Mouse (Mus musculus): ENCODE measurements around the gene Kidins220. TPM values are rescaled to one million over a fixed set of nuclear protein-coding genes. Genes with fewer than 3 reads are reported as not detected.

The Kidins220 gene
- polyA plus RNA-seq, 1 experiment from 2014 or later: 46.4 TPM

DNA sequence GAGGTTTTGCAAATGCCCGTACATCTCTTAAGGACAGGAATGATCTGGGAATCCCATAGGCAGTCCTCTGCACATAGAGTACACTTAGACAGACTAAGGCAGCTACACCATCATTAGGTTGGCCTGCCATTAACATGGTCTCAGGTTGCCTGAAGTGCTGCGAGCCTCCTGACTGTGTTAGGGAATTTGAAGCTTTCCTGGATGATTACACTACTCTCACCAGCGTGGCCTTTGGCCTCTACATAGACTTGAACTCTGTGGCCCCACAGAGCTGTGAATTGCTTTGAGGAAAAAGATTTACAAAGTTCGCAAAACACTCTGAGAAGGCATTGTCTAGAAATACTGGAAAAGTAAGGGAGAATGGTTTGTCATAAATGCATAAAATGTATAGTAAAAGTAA lies 69.9 kb downstream of the Kidins220 start:
- H3K4me2 ChIP-seq: no peak overlapping the region
- no peak overlapping the region for H3K4me3 ChIP-seq (ENCODE audit: low read depth, low read length)
- peaks cover 5% of the 10 kb centered on the region; the same call in 1 of the 2 replicates for H3K36me3 ChIP-seq (ENCODE audit: control insufficient read depth, insufficient read depth, low read length)
- H3K27me3 ChIP-seq (ENCODE audit: control insufficient read depth, insufficient read depth, low read length): no peaks in the 10 kb centered on the region
- WGBS (ENCODE audit: insufficient replicate concordance): 79% methylated on average over 4 of the region's 4 CpGs
- no peak overlapping the region for H3K9ac ChIP-seq (ENCODE audit: low read depth, low read length)
- ATAC-seq (replicated peaks; ENCODE audit: insufficient number of reproducible peaks, low FRiP score, low TSS enrichment): no peak
- no peaks in the 10 kb centered on the region for H3K4me1 ChIP-seq (ENCODE audit: control insufficient read depth, insufficient read depth, low read length)
- no peaks in the 10 kb centered on the region for H3K9me3 ChIP-seq (replicated peaks; ENCODE audit: control insufficient read depth, low read length)
- H3K27ac ChIP-seq (ENCODE audit: low read depth, low read length): no peak overlapping the region

- no peak overlapping the region for H3K27ac ChIP-seq (ENCODE audit: low read depth, low read length)
- H3K9me3 ChIP-seq (replicated peaks; ENCODE audit: control insufficient read depth, low read length): no peaks in the 10 kb centered on the region
- H3K4me1 ChIP-seq (ENCODE audit: control insufficient read depth, insufficient read depth, low read length): no peaks in the 10 kb centered on the region
- ATAC-seq (replicated peaks; ENCODE audit: insufficient number of reproducible peaks, low FRiP score, low TSS enrichment): no peak
- peaks cover 11% of the 10 kb centered on the region; the same call in 1 of the 2 replicates for H3K36me3 ChIP-seq (ENCODE audit: control insufficient read depth, insufficient read depth, low read length)
- WGBS (ENCODE audit: insufficient replicate concordance): 63% methylated on average over 5 of the region's 5 CpGs
- no peak overlapping the region for H3K4me3 ChIP-seq (ENCODE audit: low read depth, low read length)
- H3K9ac ChIP-seq (ENCODE audit: low read depth, low read length): no peak overlapping the region
- no peak overlapping the region for H3K4me2 ChIP-seq
- no peaks in the 10 kb centered on the region for H3K27me3 ChIP-seq (ENCODE audit: control insufficient read depth, insufficient read depth, low read length)
These were observed 74.5 kb downstream of the Kidins220 start for GRCm38 (mm10) chr12:25049253-25049652.

DNA sequence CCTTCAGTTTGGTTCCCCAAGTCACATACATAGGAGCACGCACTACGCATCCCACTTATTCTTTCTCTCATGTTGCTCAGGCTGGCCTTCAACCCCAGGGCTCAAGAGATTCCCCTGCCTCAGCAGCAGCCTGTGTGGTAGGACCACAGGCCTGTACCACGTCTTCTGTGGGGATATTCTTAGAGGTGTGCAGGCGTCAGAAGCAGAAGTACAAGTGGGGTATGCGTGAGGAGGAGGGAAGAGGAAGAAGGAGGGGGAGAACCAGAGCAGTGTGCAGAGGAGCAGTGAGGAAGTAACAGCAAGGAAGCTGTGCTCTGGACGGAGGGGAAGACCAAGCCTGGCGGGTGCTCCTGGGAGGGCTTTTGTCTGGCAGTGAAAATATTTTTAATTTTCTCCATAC lies 79.8 kb downstream of the Kidins220 start:
- no peak for ATAC-seq (replicated peaks; ENCODE audit: insufficient number of reproducible peaks, low FRiP score, low TSS enrichment)
- Histone ChIP-seq H3K4me2 (no peak overlapping the region), H3K9ac (ENCODE audit: low read depth, low read length) (no peak overlapping the region), H3K4me3 (ENCODE audit: low read depth, low read length) (no peak overlapping the region), H3K9me3 (replicated peaks; ENCODE audit: control insufficient read depth, low read length) (no peaks in the 10 kb centered on the region), H3K4me1 (ENCODE audit: control insufficient read depth, insufficient read depth, low read length) (peaks cover 2% of the 10 kb centered on the region; the same call in 1 of the 2 replicates), H3K27ac (ENCODE audit: low read depth, low read length) (no peak overlapping the region), H3K36me3 (ENCODE audit: control insufficient read depth, insufficient read depth, low read length) (peaks cover 19% of the 10 kb centered on the region; the same call in 1 of the 2 replicates), H3K27me3 (ENCODE audit: control insufficient read depth, insufficient read depth, low read length) (no peaks in the 10 kb centered on the region)
- 82% methylated on average over 7 of the region's 7 CpGs for WGBS (ENCODE audit: insufficient replicate concordance)

DNA sequence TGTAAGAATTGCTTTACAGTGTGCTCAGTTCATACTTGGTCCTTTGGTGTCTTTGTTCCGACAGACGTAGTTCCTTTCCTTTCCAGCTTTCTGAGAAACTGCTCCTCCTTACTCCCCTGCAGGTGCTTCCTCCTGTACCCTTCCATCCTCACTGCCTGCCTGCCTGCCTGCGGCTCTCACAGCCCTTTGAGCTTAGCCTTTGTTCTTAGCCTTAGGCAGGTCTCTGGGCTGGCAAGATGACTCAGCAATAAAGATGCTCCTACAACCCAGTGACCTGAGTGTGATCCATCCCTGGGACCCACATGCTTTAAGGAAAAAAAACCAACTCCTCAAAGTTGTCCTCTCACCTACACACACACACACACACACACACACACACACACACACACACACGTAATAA lies 80.2 kb downstream of the Kidins220 start:
- no peak overlapping the region for H3K27ac ChIP-seq (ENCODE audit: low read depth, low read length)
- no peak overlapping the region for H3K4me2 ChIP-seq
- H3K9me3 ChIP-seq (replicated peaks; ENCODE audit: control insufficient read depth, low read length): no peaks in the 10 kb centered on the region
- peaks cover 19% of the 10 kb centered on the region; the same call in 1 of the 2 replicates for H3K36me3 ChIP-seq (ENCODE audit: control insufficient read depth, insufficient read depth, low read length)
- ATAC-seq (replicated peaks; ENCODE audit: insufficient number of reproducible peaks, low FRiP score, low TSS enrichment): no peak
- peaks cover 2% of the 10 kb centered on the region; the same call in 1 of the 2 replicates for H3K4me1 ChIP-seq (ENCODE audit: control insufficient read depth, insufficient read depth, low read length)
- H3K9ac ChIP-seq (ENCODE audit: low read depth, low read length): no peak overlapping the region
- no peak overlapping the region for H3K4me3 ChIP-seq (ENCODE audit: low read depth, low read length)
- WGBS (ENCODE audit: insufficient replicate concordance): 66% methylated on average over 4 of the region's 4 CpGs
- H3K27me3 ChIP-seq (ENCODE audit: control insufficient read depth, insufficient read depth, low read length): no peaks in the 10 kb centered on the region

- 84% methylated on average over 9 of the region's 9 CpGs for WGBS (ENCODE audit: insufficient replicate concordance)
- Histone ChIP-seq H3K9ac (ENCODE audit: low read depth, low read length) (no peak overlapping the region), H3K4me3 (ENCODE audit: low read depth, low read length) (no peak overlapping the region), H3K27me3 (ENCODE audit: control insufficient read depth, insufficient read depth, low read length) (no peaks in the 10 kb centered on the region), H3K36me3 (ENCODE audit: control insufficient read depth, insufficient read depth, low read length) (peaks cover 7% of the 10 kb centered on the region; the same call in 1 of the 2 replicates), H3K4me1 (ENCODE audit: control insufficient read depth, insufficient read depth, low read length) (peaks cover 2% of the 10 kb centered on the region; the same call in 1 of the 2 replicates), H3K27ac (ENCODE audit: low read depth, low read length) (no peak overlapping the region), H3K4me2 (no peak overlapping the region), H3K9me3 (replicated peaks; ENCODE audit: control insufficient read depth, low read length) (no peaks in the 10 kb centered on the region)
- no peak for ATAC-seq (replicated peaks; ENCODE audit: insufficient number of reproducible peaks, low FRiP score, low TSS enrichment)
These were observed 84.9 kb downstream of the Kidins220 start for GRCm38 (mm10) chr12:25059487-25060200.

DNA sequence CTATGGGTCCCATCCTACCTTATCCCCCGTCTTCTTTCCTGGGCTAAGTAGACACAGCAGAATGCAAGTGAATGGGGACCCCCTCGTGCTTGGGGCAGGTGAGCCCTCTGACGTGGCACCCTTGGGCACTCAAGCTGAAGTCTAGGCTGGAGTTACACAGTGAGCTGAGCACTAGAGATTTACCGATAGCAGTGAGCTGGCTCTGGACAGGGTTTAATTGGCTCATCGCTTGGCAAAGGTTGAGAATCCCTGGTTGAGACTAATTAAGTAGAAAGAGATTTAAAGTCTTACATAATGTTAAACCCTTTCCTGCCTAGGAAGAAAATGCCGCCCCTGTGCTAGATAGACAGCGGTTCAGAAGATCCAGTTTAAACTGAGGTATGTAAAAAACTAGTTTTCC lies 86.2 kb downstream of the Kidins220 start:
- no peak overlapping the region for H3K4me3 ChIP-seq (ENCODE audit: low read depth, low read length)
- no peaks in the 10 kb centered on the region for H3K27me3 ChIP-seq (ENCODE audit: control insufficient read depth, insufficient read depth, low read length)
- H3K36me3 ChIP-seq (ENCODE audit: control insufficient read depth, insufficient read depth, low read length): peaks cover 5% of the 10 kb centered on the region; the same call in 1 of the 2 replicates
- H3K9ac ChIP-seq (ENCODE audit: low read depth, low read length): no peak overlapping the region
- 87% methylated on average over 7 of the region's 7 CpGs for WGBS (ENCODE audit: insufficient replicate concordance)
- H3K27ac ChIP-seq (ENCODE audit: low read depth, low read length): no peak overlapping the region
- ATAC-seq (replicated peaks; ENCODE audit: insufficient number of reproducible peaks, low FRiP score, low TSS enrichment): no peak
- no peak overlapping the region for H3K4me2 ChIP-seq
- H3K9me3 ChIP-seq (replicated peaks; ENCODE audit: control insufficient read depth, low read length): no peaks in the 10 kb centered on the region
- no peaks in the 10 kb centered on the region for H3K4me1 ChIP-seq (ENCODE audit: control insufficient read depth, insufficient read depth, low read length)

- ATAC-seq (replicated peaks; ENCODE audit: insufficient number of reproducible peaks, low FRiP score, low TSS enrichment): no peak
- H3K4me2 ChIP-seq: no peak overlapping the region
- no peaks in the 10 kb centered on the region for H3K27me3 ChIP-seq (ENCODE audit: control insufficient read depth, insufficient read depth, low read length)
- H3K9me3 ChIP-seq (replicated peaks; ENCODE audit: control insufficient read depth, low read length): no peaks in the 10 kb centered on the region
- no peak overlapping the region for H3K4me3 ChIP-seq (ENCODE audit: low read depth, low read length)
- no peak overlapping the region for H3K9ac ChIP-seq (ENCODE audit: low read depth, low read length)
- no peak overlapping the region for H3K27ac ChIP-seq (ENCODE audit: low read depth, low read length)
- H3K4me1 ChIP-seq (ENCODE audit: control insufficient read depth, insufficient read depth, low read length): no peaks in the 10 kb centered on the region
- 86% methylated on average over 6 of the region's 6 CpGs for WGBS (ENCODE audit: insufficient replicate concordance)
- peaks cover 5% of the 10 kb centered on the region; the same call in 1 of the 2 replicates for H3K36me3 ChIP-seq (ENCODE audit: control insufficient read depth, insufficient read depth, low read length)
These were observed 87.5 kb downstream of the Kidins220 start for GRCm38 (mm10) chr12:25062264-25062663.

- ATAC-seq (replicated peaks; ENCODE audit: insufficient number of reproducible peaks, low FRiP score, low TSS enrichment): peak; percentile 69
- Histone ChIP-seq H3K4me2 (no peak overlapping the region), H3K27me3 (ENCODE audit: control insufficient read depth, insufficient read depth, low read length) (no peaks in the 10 kb centered on the region), H3K9ac (ENCODE audit: low read depth, low read length) (no peak overlapping the region), H3K4me3 (ENCODE audit: low read depth, low read length) (no peak overlapping the region), H3K27ac (ENCODE audit: low read depth, low read length) (peak overlapping the region; percentile 18), H3K36me3 (ENCODE audit: control insufficient read depth, insufficient read depth, low read length) (no peaks in the 10 kb centered on the region), H3K9me3 (replicated peaks; ENCODE audit: control insufficient read depth, low read length) (no peaks in the 10 kb centered on the region), H3K4me1 (ENCODE audit: control insufficient read depth, insufficient read depth, low read length) (peaks cover 6% of the 10 kb centered on the region; the same call in 1 of the 2 replicates)
- 47% methylated on average over 4 of the region's 4 CpGs for WGBS (ENCODE audit: insufficient replicate concordance)
These were observed 98.6 kb downstream of the Kidins220 start for GRCm38 (mm10) chr12:25073374-25073773.

DNA sequence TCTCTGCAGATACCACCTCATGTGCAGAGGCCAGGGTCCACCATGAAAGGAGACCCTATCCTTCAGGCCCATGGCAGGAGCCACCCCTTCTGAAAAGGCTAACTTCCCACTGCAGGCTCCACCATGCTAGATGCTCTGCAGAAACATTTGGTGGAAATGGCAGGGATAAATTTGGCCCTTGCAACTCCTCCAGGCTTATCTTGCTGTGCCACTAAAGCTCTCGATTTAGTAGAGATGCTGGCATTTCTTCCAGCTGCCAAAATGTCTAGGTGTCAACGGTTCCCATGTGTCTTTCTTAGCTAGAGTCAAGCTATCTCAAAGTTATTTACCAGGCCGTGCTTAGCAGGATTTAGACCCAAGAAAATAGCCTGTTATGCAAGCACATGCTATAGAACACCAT lies 99.6 kb downstream of the Kidins220 start:
- no peak for ATAC-seq (replicated peaks; ENCODE audit: insufficient number of reproducible peaks, low FRiP score, low TSS enrichment)
- peaks cover 6% of the 10 kb centered on the region; the same call in 1 of the 2 replicates for H3K4me1 ChIP-seq (ENCODE audit: control insufficient read depth, insufficient read depth, low read length)
- H3K4me3 ChIP-seq (ENCODE audit: low read depth, low read length): no peak overlapping the region
- H3K27ac ChIP-seq (ENCODE audit: low read depth, low read length): no peak overlapping the region
- 40% methylated on average over 3 of the region's 3 CpGs for WGBS (ENCODE audit: insufficient replicate concordance)
- no peak overlapping the region for H3K4me2 ChIP-seq
- H3K27me3 ChIP-seq (ENCODE audit: control insufficient read depth, insufficient read depth, low read length): no peaks in the 10 kb centered on the region
- no peaks in the 10 kb centered on the region for H3K9me3 ChIP-seq (replicated peaks; ENCODE audit: control insufficient read depth, low read length)
- no peak overlapping the region for H3K9ac ChIP-seq (ENCODE audit: low read depth, low read length)
- H3K36me3 ChIP-seq (ENCODE audit: control insufficient read depth, insufficient read depth, low read length): no peaks in the 10 kb centered on the region

All from heart, embryonic 11.5 days (tissue).